Mouse (Mus musculus): ENCODE measurements around the gene Gabpa.

Gene Gabpa

GRCm38 (mm10) chr16:84864656-84865055 lies 29.9 kb downstream of the Gabpa start:
- DNase-seq (ENCODE audit: low spot score in 2 of 2): no peak

- DNase-seq (ENCODE audit: low spot score in 2 of 2): no peak
Observed at GRCm38 (mm10) chr16:84873805-84874204, 39.1 kb downstream of the Gabpa start.

- DNase-seq (ENCODE audit: low spot score in 2 of 2): no peak
Observed at GRCm38 (mm10) chr16:84875012-84875717, 40.4 kb downstream of the Gabpa start.

- no peak for DNase-seq (ENCODE audit: low spot score in 2 of 2)
Observed at GRCm38 (mm10) chr16:84875718-84876035, 41.0 kb downstream of the Gabpa start.

- DNase-seq (ENCODE audit: low spot score in 2 of 2): no peak
Observed at GRCm38 (mm10) chr16:84876082-84876481, 41.4 kb downstream of the Gabpa start.

- DNase-seq (ENCODE audit: low spot score in 2 of 2): peak; percentile 36 to 74
Observed at GRCm38 (mm10) chr16:84879146-84879545, 44.4 kb downstream of the Gabpa start.

GRCm38 (mm10) chr16:84881168-84881567 lies 46.4 kb downstream of the Gabpa start:
- no peak for DNase-seq (ENCODE audit: low spot score in 2 of 2)

- DNase-seq (ENCODE audit: low spot score in 2 of 2): no peak
Observed at GRCm38 (mm10) chr16:84881754-84882321, 47.1 kb downstream of the Gabpa start.

- no peak for DNase-seq (ENCODE audit: low spot score in 2 of 2)
Observed at GRCm38 (mm10) chr16:84884572-84884971, 49.8 kb downstream of the Gabpa start.

- DNase-seq (ENCODE audit: low spot score in 2 of 2): no peak
Observed at GRCm38 (mm10) chr16:84902995-84903394, 68.3 kb downstream of the Gabpa start.

- no peak for DNase-seq (ENCODE audit: low spot score in 2 of 2)
Observed at GRCm38 (mm10) chr16:84911477-84912165, 76.9 kb downstream of the Gabpa start.

All from spleen, postnatal 10 days (tissue).